Mouse (Mus musculus) Patski (cell line): ENCODE data around the gene Carnmt1. TPM values are rescaled to one million over a fixed set of nuclear protein-coding genes. Genes with fewer than 3 reads are reported as not detected.
A peak's percentile ranks its signal among the peaks of the same experiment; 100 is the strongest.
"Not testable (repeated sequence)": the region's sequence is repeated elsewhere in the genome, so short reads cannot be mapped to it uniquely, and the experiment has no call there.

ENCODE experiments used
- ATAC-seq: fragments of 100-300 bp; one replicate; pipeline ENCODE4 v1.8.0; 2021
- CTCF ChIA-PET: fragments of 350-600 bp; sonication (Branson Sonifier 250); formaldehyde crosslinking; loops from one replicate; lab custom pipeline; 2022; ENCODE audit warnings: inconsistent platforms; lab: Charles Lee
- POLR2A ChIA-PET: fragments of 350-600 bp; sonication (Branson Sonifier 250); formaldehyde crosslinking; loops from one replicate; lab custom pipeline; 2022; ENCODE audit warnings: antibody characterized with exemption, inconsistent platforms; lab: Charles Lee
- DNase-seq: peaks from one replicate; pipeline ENCODE4 v3.0.0-alpha.2; 2011; ENCODE audit warnings: low read depth, low spot score
- H3K27me3 ChIP-seq: fragments of 371-371 bp; one replicate; pipeline ENCODE4 v1.5.1; 2021
- CTCF ChIP-seq: fragments of 100-300 bp; IDR thresholded peaks from one replicate; pipeline ENCODE4 v1.5.1; 2021
- in situ Hi-C: fragments of 300-500 bp; cut with MboI; formaldehyde crosslinking; loops from 3 replicates; pipeline ENCODE4 v1.11.1; 2018; ENCODE audit warnings: low pct_unique_long_range_greater_than_20kb, mixed read lengths
- polyA plus RNA-seq: library from polyadenylated mRNA; unstranded; gene quantifications from one replicate; pipeline ENCODE4 v1.2.3, GENCODE M21; 2021

The Carnmt1 gene
- polyA plus RNA-seq, 1 experiment from 2014 or later, result 17.5 TPM

DNA sequence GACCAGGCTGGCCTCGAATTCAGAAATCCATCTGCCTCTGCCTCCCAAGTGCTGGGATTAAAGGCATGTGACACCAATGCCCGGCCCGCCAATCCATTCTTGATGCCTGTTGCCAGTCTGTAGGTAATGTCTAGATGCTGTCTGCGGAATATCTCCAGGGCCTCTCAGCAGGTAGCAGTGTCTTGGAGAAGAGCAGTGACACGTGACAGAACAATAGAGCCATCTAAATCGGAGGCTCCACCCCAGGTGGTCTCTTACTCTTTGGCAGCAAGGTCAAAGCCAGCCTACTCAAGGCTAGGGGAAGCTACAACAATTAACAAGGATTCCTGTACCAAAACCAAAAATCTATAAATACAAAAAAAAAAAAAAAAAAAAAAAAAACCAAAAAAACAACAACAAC lies 40.3 kb downstream of the Carnmt1 start:
- ChIA-PET POLR2A (interaction anchor here (0.6 kb wide), 1 partner anchor 10 kb away, joined by 5 read pairs; no protein-coding TSS in a partner anchor), CTCF (interaction anchor here (1.3 kb wide), 1 partner anchor 106 kb away, joined by 3 read pairs; no protein-coding TSS in a partner anchor)
- in situ Hi-C loops, result no loop called here
- ATAC-seq (no peak), DNase-seq (no peak)
- no peak for TF ChIP-seq CTCF
- H3K27me3 ChIP-seq, result no peaks in the 10 kb centered on the region

- in situ Hi-C loops, result no loop called here
- TF ChIP-seq CTCF, result no peak
- ChIA-PET POLR2A (interaction anchor here (1.0 kb wide), 1 partner anchor 29 kb away, joined by 4 read pairs; no protein-coding TSS in a partner anchor), CTCF (interaction anchor here (1.3 kb wide), 1 partner anchor 105 kb away, joined by 3 read pairs; no protein-coding TSS in a partner anchor)
- ATAC-seq, result no peak
- no peaks in the 10 kb centered on the region for H3K27me3 ChIP-seq
- DNase-seq, result no peak
These were observed 41.0 kb downstream of the Carnmt1 start for GRCm38 (mm10) chr19:18711589-18711988.

GRCm38 (mm10) chr19:18712153-18712865 lies 41.7 kb downstream of the Carnmt1 start:
- ATAC-seq, result no peak
- ChIA-PET POLR2A (interaction anchor here (0.7 to 1.0 kb wide), 2 partner anchors 30 to 35 kb away, joined by 4 to 8 read pairs; no protein-coding TSS in a partner anchor), CTCF (interaction anchor here (1.3 kb wide), 1 partner anchor 104 kb away, joined by 3 read pairs; no protein-coding TSS in a partner anchor)
- in situ Hi-C loops, result no loop called here
- DNase-seq, result no peak
- no peak for TF ChIP-seq CTCF
- no peaks in the 10 kb centered on the region for H3K27me3 ChIP-seq

DNA sequence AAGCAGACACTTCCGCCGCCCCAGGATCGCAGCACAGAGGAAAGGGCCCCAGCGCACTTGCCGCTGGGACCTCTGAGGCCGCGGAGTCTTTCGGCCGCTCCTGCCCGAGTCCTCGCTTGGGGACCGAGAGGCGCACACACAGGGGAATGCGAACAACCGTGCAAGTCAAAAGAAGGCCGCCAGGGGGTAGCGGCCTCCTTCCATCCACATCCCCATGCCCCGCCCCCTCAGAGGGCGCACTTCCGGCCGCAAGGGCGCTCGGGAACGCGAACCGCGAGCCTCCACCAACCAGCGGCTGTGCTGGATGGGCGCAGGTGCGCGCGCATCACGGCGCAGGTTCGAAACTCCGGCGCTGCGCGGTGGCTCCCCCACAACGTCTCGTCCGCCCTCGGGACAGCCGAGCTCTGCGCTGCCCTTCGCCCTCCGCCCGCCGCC lies 42.3 kb downstream of the Carnmt1 start, which contains the start of gene D030056L22Rik:
Gene D030056L22Rik, plus strand, starts transcription at position 328 of the 435 bp plus-strand sequence.
- ChIA-PET POLR2A (interaction anchor here (0.6 kb wide), 1 partner anchor 321 kb away, joined by 3 read pairs; no protein-coding TSS in a partner anchor), CTCF (no interaction called here)
- TF ChIP-seq CTCF, result peak; percentile 95
- no peaks in the 10 kb centered on the region for H3K27me3 ChIP-seq
- ATAC-seq, result peak; percentile 98
- peak; percentile 81 for DNase-seq
- in situ Hi-C loops, result no loop called here

DNA sequence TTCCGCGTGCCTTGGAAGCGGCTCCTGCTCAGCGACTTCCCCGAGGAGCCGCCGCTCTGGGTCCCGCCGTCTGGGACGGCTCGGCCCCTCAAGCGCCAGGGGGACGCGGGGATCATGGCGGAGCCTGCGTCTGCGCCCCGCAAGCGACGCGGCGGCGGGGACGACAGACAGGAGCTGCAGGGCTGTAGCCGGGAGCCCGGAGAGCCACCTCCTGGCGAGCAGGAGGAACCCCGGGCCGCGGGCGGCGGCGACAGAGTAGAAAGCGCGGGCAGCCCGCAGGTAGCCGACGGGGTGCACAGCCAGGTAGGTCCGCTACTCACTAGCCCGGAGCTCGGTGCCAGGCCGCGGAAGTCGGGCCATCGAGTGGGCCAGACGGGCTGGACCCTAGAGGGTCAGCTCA lies 42.8 kb downstream of the Carnmt1 start:
- in situ Hi-C loops, H3K27me3 ChIP-seq, CTCF ChIA-PET, DNase-seq: not testable (repeated sequence)
- POLR2A ChIA-PET, result interaction anchor here (0.6 kb wide), 2 partner anchors 135 to 321 kb away, joined by 3 read pairs; no protein-coding TSS in a partner anchor
- TF ChIP-seq CTCF, result peak; percentile 28
- ATAC-seq, result peak; percentile 54

DNA sequence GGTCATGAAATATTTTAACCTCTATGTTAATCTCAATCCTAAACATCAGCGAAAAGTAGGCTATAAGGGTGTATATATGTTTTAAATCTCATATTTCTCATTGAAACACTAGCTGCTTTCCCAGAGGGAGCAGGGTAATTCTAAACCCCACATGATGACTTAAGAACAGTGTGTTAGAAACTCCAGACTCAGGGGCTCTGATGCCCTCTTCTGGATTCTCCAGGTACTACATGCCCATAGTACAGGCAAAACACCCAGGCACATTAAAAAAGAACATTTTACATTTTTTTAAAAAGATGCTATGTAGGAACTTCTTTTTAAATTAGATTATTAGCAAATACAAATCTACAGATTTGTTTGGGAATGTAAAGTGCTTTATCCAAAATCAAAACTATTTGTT lies 45.8 kb downstream of the Carnmt1 start:
- TF ChIP-seq CTCF, result peak; percentile 79
- in situ Hi-C loops, result loop anchor here (5.0 kb wide), 1 partner anchor 101 kb away; no protein-coding TSS in a partner anchor
- ChIA-PET POLR2A (no interaction called here), CTCF (interaction anchor here (0.6 to 2.4 kb wide), 6 partner anchors 34 to 118 kb away, joined by 3 to 6 read pairs (median 3); no protein-coding TSS in a partner anchor)
- DNase-seq (peak; percentile 24), ATAC-seq (no peak)
- no peaks in the 10 kb centered on the region for H3K27me3 ChIP-seq

DNA sequence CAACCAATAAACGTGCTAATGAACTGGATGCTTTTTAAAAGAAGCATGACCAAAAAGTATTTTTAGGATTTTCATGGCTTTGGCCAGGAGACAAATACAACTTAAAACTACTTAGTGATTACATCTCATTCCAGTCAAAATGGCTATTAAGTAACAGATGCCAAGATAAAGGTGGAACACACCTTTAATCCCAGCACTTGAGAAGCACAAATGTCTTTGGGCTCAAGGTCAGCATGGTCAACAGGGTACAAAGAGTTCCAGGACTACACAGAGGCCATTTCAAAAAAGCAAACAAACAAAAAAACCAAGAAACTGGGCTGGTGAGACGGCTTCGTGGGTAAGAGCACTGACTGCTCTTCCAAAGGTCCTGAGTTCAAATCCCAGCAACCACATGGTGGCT lies 49.8 kb downstream of the Carnmt1 start:
- DNase-seq, result no peak
- POLR2A ChIA-PET, result no interaction called here
- TF ChIP-seq CTCF, result no peak
- no peaks in the 10 kb centered on the region for H3K27me3 ChIP-seq
- CTCF ChIA-PET, result no interaction called here
- in situ Hi-C loops, result no loop called here
- no peak for ATAC-seq

DNA sequence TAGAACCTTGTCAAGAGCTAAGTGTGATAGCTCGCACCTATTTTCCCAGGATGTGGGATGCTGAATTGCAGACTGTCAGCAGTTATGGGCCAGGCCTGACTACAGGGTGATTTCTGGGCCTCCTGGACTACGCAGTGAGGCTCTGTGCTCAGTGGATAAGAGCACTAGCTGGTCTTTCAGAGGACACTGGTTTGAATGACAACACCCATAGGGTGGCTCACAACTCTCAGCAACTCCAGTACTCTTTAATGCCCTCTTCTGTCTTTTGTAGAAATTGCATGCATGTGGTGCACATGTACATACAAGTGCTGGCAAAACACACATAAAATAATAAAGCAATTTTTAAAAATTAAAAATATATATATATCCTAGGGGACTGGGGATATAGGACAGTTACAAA lies 54.6 kb downstream of the Carnmt1 start:
- no peak for DNase-seq
- ChIA-PET POLR2A (no interaction called here), CTCF (interaction anchor here (0.9 kb wide), 1 partner anchor 18 kb away, joined by 3 read pairs; no protein-coding TSS in a partner anchor)
- no peaks in the 10 kb centered on the region for H3K27me3 ChIP-seq
- no peak for ATAC-seq
- peak; percentile 19 for TF ChIP-seq CTCF
- in situ Hi-C loops, result no loop called here

GRCm38 (mm10) chr19:18730255-18730654 lies 59.7 kb downstream of the Carnmt1 start:
- no peak for ATAC-seq

DNA sequence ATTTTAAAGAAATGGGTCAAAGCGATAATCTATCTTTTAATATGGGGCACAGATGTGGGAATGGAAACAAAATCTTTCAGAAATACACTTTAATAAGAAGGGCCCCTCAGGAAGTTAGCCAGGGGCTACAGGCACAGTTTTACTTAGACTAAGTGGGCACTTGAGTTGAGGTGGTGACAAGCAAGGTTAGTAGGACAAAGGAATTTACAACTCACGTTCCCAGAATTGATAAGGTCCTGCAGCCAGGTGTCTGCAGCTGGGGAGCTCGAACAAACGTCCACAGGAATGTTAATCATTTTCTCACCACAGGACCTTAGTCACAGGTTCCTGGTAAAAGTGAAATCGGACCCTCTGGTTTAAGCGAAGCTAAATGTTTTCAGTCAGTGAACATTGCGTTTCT lies 60.5 kb downstream of the Carnmt1 start:
- in situ Hi-C loops, result no loop called here
- H3K27me3 ChIP-seq, result no peaks in the 10 kb centered on the region
- TF ChIP-seq CTCF, result no peak
- DNase-seq (no peak), ATAC-seq (no peak)
- CTCF ChIA-PET, result no interaction called here
- POLR2A ChIA-PET, result no interaction called here

More at GRCm38 (mm10) chr19:18730255-18730654, 59.7 kb downstream of the Carnmt1 start:
- H3K27me3 ChIP-seq, result no peaks in the 10 kb centered on the region
- in situ Hi-C loops, result no loop called here
- TF ChIP-seq CTCF, result no peak
- ChIA-PET CTCF (no interaction called here), POLR2A (no interaction called here)
- DNase-seq, result no peak

- in situ Hi-C loops, result no loop called here
- no peak for DNase-seq
- H3K27me3 ChIP-seq, result no peaks in the 10 kb centered on the region
- TF ChIP-seq CTCF, result no peak
- CTCF ChIA-PET, result no interaction called here
- ATAC-seq, result no peak
- POLR2A ChIA-PET, result no interaction called here
These were observed 65.3 kb downstream of the Carnmt1 start for GRCm38 (mm10) chr19:18735901-18736300.
